9 mouse cellular contexts compared by ENCODE assay signal in the genomic region with DNA sequence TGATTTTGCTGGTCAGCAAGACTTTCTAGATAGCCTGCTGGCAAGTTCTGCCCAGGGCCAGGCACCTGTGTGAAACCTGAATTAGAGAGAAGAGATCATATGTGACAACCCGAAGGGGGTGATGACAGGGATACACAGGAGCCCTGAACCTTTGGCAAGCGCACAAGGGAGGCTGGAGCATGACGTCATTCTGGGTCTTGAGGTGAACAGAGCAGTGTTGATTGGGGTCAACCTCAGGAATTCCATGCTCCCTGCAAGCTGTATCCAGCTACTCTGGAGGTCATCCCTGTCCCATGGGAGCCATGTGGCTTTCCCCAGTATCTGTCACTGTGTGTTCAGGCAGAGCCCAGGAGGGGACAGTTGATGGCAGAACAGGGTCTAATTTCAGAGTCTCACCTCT. TPM values are rescaled to one million over a fixed set of nuclear protein-coding genes. Genes with fewer than 3 reads are reported as not detected.
A peak's percentile ranks its signal among the peaks of the same experiment; 100 is the strongest.
DNase-seq lines count a peak whose midpoint lies in the region; ATAC-seq and TF ChIP-seq lines count a peak whose summit lies in the region.
"Had no signal": no experiment of that assay in that cellular context is flagged by ENCODE, and none has a peak within 500 bp of the region (broad histone marks: within the 10 kb centered on the region; RNA-seq: fewer than 3 reads in every experiment).

No protein-coding gene starts in this region.

- no peaks in the 10 kb centered on the region for H3K9me3 ChIP-seq in heart, embryonic 14.5 days (ENCODE audit: control insufficient read depth, low read length)
- no peaks in the 10 kb centered on the region for H3K9me3 ChIP-seq in neural tube, embryonic 12.5 days
- no peaks in the 10 kb centered on the region for H3K9me3 ChIP-seq in kidney, postnatal 0 days (replicated peaks; ENCODE audit: low read length)

- H3K4me3 ChIP-seq in heart, embryonic 14.5 days (ENCODE audit: control insufficient read depth in 1 of 2, insufficient read depth in 1 of 2, low read depth in 1 of 2, low read length in 2 of 2), result no peak overlapping the region
- no peak overlapping the region for H3K4me3 ChIP-seq in neural tube, embryonic 12.5 days
- H3K4me3 ChIP-seq in kidney, postnatal 0 days (replicated peaks; ENCODE audit: low read depth, low read length), result no peak overlapping the region

- DNase-seq in heart, adult 8-10 months (ENCODE audit: low spot score), result no peak
- no peak for DNase-seq in neural tube, embryonic 10.5 days (ENCODE audit: extremely low spot score, low spot score)
- no peak for DNase-seq in kidney, postnatal 0 days (ENCODE audit: low spot score)
- no peak for DNase-seq in thymus, postnatal 4 days
- DNase-seq in right cerebral cortex, postnatal 36 days (ENCODE audit: low spot score in 2 of 2), result no peak
- DNase-seq: retina, postnatal 1 day had no signal

- peaks cover 72 to 97% of the 10 kb centered on the region in 2 experiments for H3K4me1 ChIP-seq in heart, embryonic 14.5 days (ENCODE audit: control insufficient read depth in 2 of 2, insufficient read depth in 2 of 2, low read length in 2 of 2)
- H3K4me1 ChIP-seq in neural tube, embryonic 12.5 days, result peaks cover 97% of the 10 kb centered on the region
- peaks cover 56% of the 10 kb centered on the region for H3K4me1 ChIP-seq in kidney, postnatal 0 days (replicated peaks; ENCODE audit: insufficient read depth, low read length)

- H3K27ac ChIP-seq in heart, embryonic 14.5 days (replicated peaks in 1 of 2; ENCODE audit: control insufficient read depth in 1 of 2, insufficient read depth in 1 of 2, low read depth in 2 of 2, low read length in 2 of 2), result peak overlapping the region; percentile 42 to 73
- H3K27ac ChIP-seq in neural tube, embryonic 12.5 days, result peak overlapping the region; percentile 83; the same call in 1 of the 2 replicates
- H3K27ac ChIP-seq in kidney, postnatal 0 days, result peak overlapping the region; percentile 80; the same call in 1 of the 2 replicates

- no peak overlapping the region for H3K4me2 ChIP-seq in heart, embryonic 14.5 days (ENCODE audit: low read length)
- H3K4me2 ChIP-seq in neural tube, embryonic 12.5 days (replicated peaks), result peak overlapping the region; percentile 36; the same call in 1 of the 2 replicates
- H3K4me2 ChIP-seq in kidney, postnatal 0 days (ENCODE audit: low read length), result no peak overlapping the region

- 34% methylated on average over 3 of the region's 3 CpGs for WGBS in heart, embryonic 14.5 days
- 79% methylated on average over 3 of the region's 3 CpGs for WGBS in neural tube, embryonic 12.5 days
- WGBS in kidney, postnatal 0 days, result 36% methylated on average over 3 of the region's 3 CpGs

- TF ChIP-seq CTCF in kidney, postnatal 0 days (IDR thresholded peaks at IDR 0.05; ENCODE audit: low read depth), result no peak

- no peak overlapping the region; the same call in 1 of the 2 replicates for H3K9ac ChIP-seq in heart, embryonic 14.5 days (ENCODE audit: low read length)
- no peak overlapping the region for H3K9ac ChIP-seq in neural tube, embryonic 12.5 days
- H3K9ac ChIP-seq in kidney, postnatal 0 days (ENCODE audit: low read depth, low read length), result no peak overlapping the region

- H3K36me3 ChIP-seq in heart, embryonic 14.5 days (ENCODE audit: control insufficient read depth, insufficient read depth, low read length), result no peaks in the 10 kb centered on the region
- no peaks in the 10 kb centered on the region for H3K36me3 ChIP-seq in neural tube, embryonic 12.5 days
- H3K36me3 ChIP-seq in kidney, postnatal 0 days (ENCODE audit: insufficient read depth, low read length), result no peaks in the 10 kb centered on the region

- H3K27me3 ChIP-seq in heart, embryonic 14.5 days (ENCODE audit: control insufficient read depth, insufficient read depth, low read length), result no peaks in the 10 kb centered on the region
- no peaks in the 10 kb centered on the region for H3K27me3 ChIP-seq in neural tube, embryonic 12.5 days (replicated peaks)
- no peaks in the 10 kb centered on the region for H3K27me3 ChIP-seq in kidney, postnatal 0 days (ENCODE audit: insufficient read depth, low read length)

- no peak for ATAC-seq in heart, embryonic 14.5 days (ENCODE audit: insufficient number of reproducible peaks, insufficient read depth, low FRiP score, low read depth)
- no peak for ATAC-seq in neural tube, embryonic 12.5 days (ENCODE audit: low FRiP score, low read depth)
- no peak for ATAC-seq in kidney, postnatal 0 days (replicated peaks; ENCODE audit: low FRiP score, low read depth)
- ATAC-seq in frontal cortex, adult (ENCODE audit: low TSS enrichment), result no peak

RNA-seq across cellular contexts. Expression of a gene that starts 38.0 kb away (rescaled TPM):
- 27.7 and 31.3 TPM in 2 replicates for polyA plus RNA-seq in heart, embryonic 14.5 days (2014; fragmentation: Nextera tagmentation; extraction: Ambion mirVana)
- total RNA-seq in heart, adult 8-10 months (2022), result 10 to 100 TPM; 34.7 to 44.1 (median 40.4) TPM
- polyA plus RNA-seq in neural tube, embryonic 12.5 days (2016; fragmentation: Nextera tagmentation; extraction: Ambion mirVana), result 62.2 and 63.4 TPM in 2 replicates
- polyA plus RNA-seq in kidney, postnatal 0 days (2015; fragmentation: Nextera tagmentation; extraction: Ambion mirVana), result 25.0 and 26.6 TPM in 2 replicates
